Mouse (Mus musculus) midbrain, embryonic 14.5 days (tissue): ENCODE measurements at regions not wholly inside any gene's neighbourhood (a gene's known extent, or its start where the extent isn't known, plus 50 kb on each side); places are given as distances from the start of the nearest gene placed in this dataset.
A peak's percentile ranks its signal among the peaks of the same experiment; 100 is the strongest.
"Not testable (repeated sequence)": the region's sequence is repeated elsewhere in the genome, so short reads cannot be mapped to it uniquely, and the experiment has no call there.

Experiments
- ATAC-seq: fragments of 200-750 bp; cut with Nextera tagmentation; 2 replicates; pipeline ENCODE4 v1.8.0; 2017; ENCODE audit warnings: moderate number of reproducible peaks, moderate library complexity; ENCODE audit not compliant: low FRiP score, low TSS enrichment
- DNase-seq: peaks from one replicate; pipeline ENCODE4 v3.0.0-alpha.2; 2015
- H3K27ac ChIP-seq: fragments of 300-500 bp; sonication (generic); replicated peaks from 2 replicates; pipeline ENCODE4 v1.5.1; 2014; ENCODE audit warnings: mild to moderate bottlenecking, low read depth, low read length, moderate library complexity
- H3K27me3 ChIP-seq: fragments of 300-500 bp; sonication (generic); 2 replicates; pipeline ENCODE4 v1.6.1; 2014; ENCODE audit warnings: low read length, control low read depth, mixed read lengths; ENCODE audit not compliant: control insufficient read depth, insufficient read depth
- H3K36me3 ChIP-seq: fragments of 300-500 bp; sonication (generic); 2 replicates; pipeline ENCODE4 v1.6.1; 2014; ENCODE audit warnings: low read length, control low read depth; ENCODE audit not compliant: control insufficient read depth, insufficient read depth
- H3K4me1 ChIP-seq: fragments of 300-500 bp; sonication (generic); 2 replicates; pipeline ENCODE4 v1.6.1; 2014; ENCODE audit warnings: mild to moderate bottlenecking, antibody characterized with exemption, low read length, control low read depth; ENCODE audit not compliant: control insufficient read depth, insufficient read depth
- H3K4me2 ChIP-seq: fragments of 300-500 bp; sonication (generic); 2 replicates; pipeline ENCODE4 v1.6.1; 2014; ENCODE audit warnings: mild to moderate bottlenecking, low read length, moderate library complexity
- H3K4me3 ChIP-seq: fragments of 300-500 bp; sonication (generic); replicated peaks from 2 replicates; pipeline ENCODE4 v1.5.1; 2014; ENCODE audit warnings: low read depth, low read length
- H3K9ac ChIP-seq: fragments of 300-500 bp; sonication (generic); replicated peaks from 2 replicates; pipeline ENCODE4 v1.6.1; 2014; ENCODE audit warnings: mild to moderate bottlenecking, low read length, moderate library complexity
- H3K9me3 ChIP-seq: fragments of 300-500 bp; sonication (generic); 2 replicates; pipeline ENCODE4 v1.6.1; 2016; ENCODE audit warnings: low read length, control low read depth, mixed read lengths; ENCODE audit not compliant: control insufficient read depth
- WGBS: fragments of 180-500 bp; shearing (Covaris S2); extraction: QIAGEN DNeasy Blood & Tissue Kit; methylation state at CpG from one replicate; pipeline ENCODE4 v1.1.7; 2014; 5-methylcytosine and 5-hydroxymethylcytosine counted together

DNA sequence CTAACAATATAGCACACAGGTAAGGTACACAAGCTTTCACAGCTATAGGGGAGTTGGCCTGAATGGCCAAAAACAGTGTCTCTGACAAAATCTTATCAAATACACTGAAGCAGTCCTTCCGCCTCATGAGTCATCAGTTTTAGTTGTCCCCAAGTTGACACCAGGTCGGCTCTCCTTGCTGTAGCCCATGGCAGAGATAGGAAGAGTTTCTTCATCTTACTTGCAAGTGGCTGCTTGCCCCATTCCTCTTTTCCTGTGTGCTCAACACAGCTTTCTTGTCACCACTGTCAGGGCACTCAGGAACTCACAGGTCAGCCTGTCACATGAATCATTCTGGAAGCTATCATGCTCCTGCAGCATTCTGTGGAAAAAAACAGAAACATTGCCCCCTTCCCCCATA is 77.1 kb downstream of the Olfr721-ps1 start:
- WGBS: 90% methylated on average over 2 of the region's 2 CpGs
- not testable (repeated sequence) for ATAC-seq

DNA sequence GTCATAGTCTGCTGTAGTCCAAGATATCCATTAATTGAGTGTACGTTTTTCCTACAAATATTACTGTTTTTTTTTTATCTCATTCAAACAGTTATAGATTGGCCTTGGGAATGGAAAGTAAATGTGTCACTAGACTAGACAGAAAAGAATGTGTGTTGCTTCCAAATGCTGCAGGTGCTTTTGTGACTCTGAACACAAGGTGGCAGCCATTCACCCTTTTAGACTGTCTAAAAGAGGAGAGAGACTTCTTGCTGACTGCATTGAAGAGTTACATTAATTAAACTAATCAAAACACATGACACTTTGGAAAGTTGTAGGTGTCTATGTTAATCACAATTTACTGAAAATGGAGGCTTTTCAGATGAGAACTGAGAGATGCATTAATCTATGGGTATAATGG is 80.7 kb downstream of the Olfr721-ps1 start:
- WGBS: 84% methylated on average over 1 of the region's 1 CpGs
- H3K9ac ChIP-seq: no peak overlapping the region
- no peaks in the 10 kb centered on the region for H3K27me3 ChIP-seq
- H3K4me3 ChIP-seq: no peak overlapping the region
- H3K36me3 ChIP-seq: no peaks in the 10 kb centered on the region
- no peaks in the 10 kb centered on the region for H3K4me1 ChIP-seq
- H3K27ac ChIP-seq: no peak overlapping the region
- no peak for ATAC-seq
- peak; percentile 69 for DNase-seq
- no peaks in the 10 kb centered on the region for H3K9me3 ChIP-seq
- no peak overlapping the region for H3K4me2 ChIP-seq

More for the DNA sequence above, 77.1 kb downstream of the Olfr721-ps1 start:
- H3K9ac ChIP-seq, H3K27me3 ChIP-seq, H3K4me2 ChIP-seq, H3K27ac ChIP-seq, DNase-seq, H3K36me3 ChIP-seq, H3K4me3 ChIP-seq, H3K4me1 ChIP-seq, H3K9me3 ChIP-seq: not testable (repeated sequence)

- no peak for ATAC-seq
- Histone ChIP-seq H3K27me3 (no peaks in the 10 kb centered on the region), H3K4me1 (no peaks in the 10 kb centered on the region), H3K27ac (no peak overlapping the region), H3K9ac (no peak overlapping the region), H3K9me3 (no peaks in the 10 kb centered on the region), H3K4me2 (no peak overlapping the region), H3K4me3 (no peak overlapping the region), H3K36me3 (no peaks in the 10 kb centered on the region)
- 100% methylated on average over 1 of the region's 1 CpGs for WGBS
- no peak for DNase-seq
These were observed 85.3 kb downstream of the Olfr721-ps1 start for GRCm38 (mm10) chr14:14486356-14486755.

GRCm38 (mm10) chr14:14490501-14490900 is 89.4 kb downstream of the Olfr721-ps1 start:
- no peak overlapping the region for H3K9ac ChIP-seq
- no peak overlapping the region for H3K4me3 ChIP-seq
- H3K27me3 ChIP-seq: no peaks in the 10 kb centered on the region
- no peaks in the 10 kb centered on the region for H3K4me1 ChIP-seq
- ATAC-seq (no peak), DNase-seq (no peak)
- H3K36me3 ChIP-seq: no peaks in the 10 kb centered on the region
- no peaks in the 10 kb centered on the region for H3K9me3 ChIP-seq
- H3K4me2 ChIP-seq: no peak overlapping the region
- no peak overlapping the region for H3K27ac ChIP-seq

DNA sequence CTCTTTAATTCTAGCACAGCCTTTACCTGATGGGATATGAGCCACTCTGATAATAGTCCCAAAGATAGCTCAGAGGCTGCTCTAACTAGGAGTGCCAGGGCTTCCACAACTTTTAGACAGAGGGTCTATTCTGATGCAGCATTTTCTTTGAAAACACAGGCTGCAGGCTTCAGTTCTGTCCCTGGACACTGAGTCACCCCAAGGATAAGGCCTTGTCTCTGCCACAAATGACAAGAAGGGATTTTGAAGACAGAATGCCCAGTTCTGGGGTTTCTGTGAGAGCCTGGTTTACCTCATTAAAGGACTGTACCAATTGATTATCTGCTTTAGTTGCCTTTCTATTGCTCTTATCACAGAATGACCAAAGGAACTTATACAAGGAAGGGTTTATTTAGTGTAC is 90.9 kb downstream of the Olfr721-ps1 start:
- no peak for DNase-seq

DNA sequence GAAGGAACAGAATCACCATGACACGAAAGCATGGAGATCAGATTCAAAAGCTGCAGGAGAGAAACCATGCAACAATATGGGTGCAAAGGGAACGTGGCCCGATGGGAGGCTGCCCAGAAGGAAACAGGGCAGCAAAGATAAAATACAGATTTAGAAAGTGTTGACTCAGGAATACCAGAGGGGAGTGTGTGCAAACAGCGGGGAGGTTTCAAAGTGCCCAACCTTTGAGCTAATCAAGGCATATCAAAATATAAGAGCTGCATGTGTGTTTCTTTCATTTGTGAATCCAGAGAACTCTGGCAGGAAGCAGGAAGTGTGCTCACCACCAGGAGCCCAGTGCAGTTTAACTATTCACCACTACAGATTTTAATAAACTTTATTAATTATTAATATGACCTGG is 110.8 kb downstream of the Olfr721-ps1 start:
- ATAC-seq: no peak
- no peaks in the 10 kb centered on the region for H3K36me3 ChIP-seq
- H3K4me2 ChIP-seq: no peak overlapping the region
- no peaks in the 10 kb centered on the region for H3K4me1 ChIP-seq
- no peaks in the 10 kb centered on the region for H3K9me3 ChIP-seq
- no peak for DNase-seq
- H3K4me3 ChIP-seq: no peak overlapping the region
- 92% methylated on average over 4 of the region's 4 CpGs for WGBS
- H3K27me3 ChIP-seq: no peaks in the 10 kb centered on the region
- no peak overlapping the region for H3K9ac ChIP-seq
- no peak overlapping the region for H3K27ac ChIP-seq

More for the DNA sequence above, 90.9 kb downstream of the Olfr721-ps1 start:
- Histone ChIP-seq H3K27me3 (no peaks in the 10 kb centered on the region), H3K27ac (no peak overlapping the region), H3K36me3 (no peaks in the 10 kb centered on the region), H3K9me3 (no peaks in the 10 kb centered on the region), H3K4me1 (no peaks in the 10 kb centered on the region), H3K4me3 (no peak overlapping the region), H3K9ac (no peak overlapping the region), H3K4me2 (no peak overlapping the region)
- no peak for ATAC-seq

DNA sequence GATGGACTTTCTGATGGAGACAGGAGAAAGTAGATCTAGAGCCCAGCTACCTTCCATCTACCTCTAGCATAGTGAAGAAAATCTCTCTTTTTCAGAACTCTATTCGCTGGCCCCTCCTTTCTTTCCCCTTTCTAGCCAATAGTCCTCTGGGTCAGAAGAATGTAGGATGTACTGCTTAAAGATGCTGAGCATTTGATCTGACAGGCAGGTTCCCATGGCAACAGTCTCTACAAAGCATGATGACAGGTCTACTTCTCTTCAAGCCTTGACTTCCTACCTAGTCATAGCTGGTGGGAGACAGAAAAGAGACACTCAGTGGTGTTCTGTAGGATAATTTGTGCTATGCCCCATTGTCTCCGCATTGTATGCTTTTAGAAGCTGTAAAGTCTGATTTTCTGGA is 112.0 kb downstream of the Olfr721-ps1 start:
- no peak overlapping the region for H3K4me3 ChIP-seq
- H3K4me1 ChIP-seq: no peaks in the 10 kb centered on the region
- no peaks in the 10 kb centered on the region for H3K27me3 ChIP-seq
- 83% methylated on average over 2 of the region's 2 CpGs for WGBS
- DNase-seq (peak; percentile 17), ATAC-seq (no peak)
- no peaks in the 10 kb centered on the region for H3K9me3 ChIP-seq
- no peak overlapping the region for H3K9ac ChIP-seq
- H3K36me3 ChIP-seq: no peaks in the 10 kb centered on the region
- H3K27ac ChIP-seq: no peak overlapping the region
- no peak overlapping the region for H3K4me2 ChIP-seq

DNA sequence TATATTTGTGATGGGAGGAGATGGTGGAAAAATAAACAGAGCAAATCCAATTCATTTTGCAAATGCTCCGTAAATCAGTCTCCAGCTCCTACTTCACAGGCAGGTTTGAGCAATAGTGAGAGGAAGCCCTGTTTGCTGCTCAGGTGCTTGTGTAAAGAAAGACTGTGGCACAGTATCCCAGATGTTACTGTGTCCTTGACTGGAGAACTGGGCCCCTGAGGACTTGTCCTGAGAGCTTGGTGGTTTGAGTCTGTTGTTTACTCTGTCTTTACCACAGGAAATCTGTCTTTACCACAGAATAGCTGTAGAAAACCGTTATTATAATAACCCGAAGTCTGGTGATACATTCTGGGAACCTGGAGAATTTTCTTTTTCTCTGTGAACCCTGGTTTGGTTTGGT is 112.4 kb downstream of the Olfr721-ps1 start:
- DNase-seq: no peak
- no peak for ATAC-seq
- no peaks in the 10 kb centered on the region for H3K9me3 ChIP-seq
- H3K9ac ChIP-seq: no peak overlapping the region
- H3K27ac ChIP-seq: no peak overlapping the region
- no peaks in the 10 kb centered on the region for H3K36me3 ChIP-seq
- no peaks in the 10 kb centered on the region for H3K4me1 ChIP-seq
- no peaks in the 10 kb centered on the region for H3K27me3 ChIP-seq
- H3K4me3 ChIP-seq: no peak overlapping the region
- no peak overlapping the region for H3K4me2 ChIP-seq
- 88% methylated on average over 3 of the region's 3 CpGs for WGBS

GRCm38 (mm10) chr14:14514440-14515172 is 113.5 kb downstream of the Olfr721-ps1 start:
- Histone ChIP-seq H3K36me3 (no peaks in the 10 kb centered on the region), H3K4me1 (no peaks in the 10 kb centered on the region), H3K27ac (no peak overlapping the region), H3K4me3 (no peak overlapping the region), H3K9me3 (no peaks in the 10 kb centered on the region), H3K9ac (no peak overlapping the region), H3K4me2 (no peak overlapping the region), H3K27me3 (no peaks in the 10 kb centered on the region)
- 61% methylated on average over 1 of the region's 1 CpGs for WGBS
- no peak for DNase-seq
- ATAC-seq: peak; percentile 34; the same call in 1 of the 2 replicates
